Mouse (Mus musculus) spleen, adult 2 months (tissue): Measurements from ENCODE around the gene Rasa3.

ENCODE experiments used
- CTCF ChIP-seq: fragments of 200-500 bp; IDR thresholded peaks from 2 replicates; pipeline ENCODE4 v1.5.1; 2011; ENCODE audit warnings: mild to moderate bottlenecking, inconsistent platforms; ENCODE audit not compliant: insufficient read depth, insufficient read length, insufficient replicate concordance; ENCODE audit errors: extremely low read depth
- POLR2A ChIP-seq: fragments of 200-500 bp; IDR thresholded peaks from 2 replicates; pipeline ENCODE4 v1.6.1; 2011; ENCODE audit warnings: low read depth, low read length, inconsistent platforms

- TF ChIP-seq CTCF (no peak), POLR2A (no peak)
Observed at GRCm38 (mm10) chr8:13697681-13698080, 20.3 kb upstream of the Rasa3 start.
